Mouse (Mus musculus): ENCODE results near the gene Donson. TPM values are rescaled to one million over a fixed set of nuclear protein-coding genes. Genes with fewer than 3 reads are reported as not detected.

Gene Donson
- polyA plus RNA-seq, 1 experiment, result 12.2 TPM

DNA sequence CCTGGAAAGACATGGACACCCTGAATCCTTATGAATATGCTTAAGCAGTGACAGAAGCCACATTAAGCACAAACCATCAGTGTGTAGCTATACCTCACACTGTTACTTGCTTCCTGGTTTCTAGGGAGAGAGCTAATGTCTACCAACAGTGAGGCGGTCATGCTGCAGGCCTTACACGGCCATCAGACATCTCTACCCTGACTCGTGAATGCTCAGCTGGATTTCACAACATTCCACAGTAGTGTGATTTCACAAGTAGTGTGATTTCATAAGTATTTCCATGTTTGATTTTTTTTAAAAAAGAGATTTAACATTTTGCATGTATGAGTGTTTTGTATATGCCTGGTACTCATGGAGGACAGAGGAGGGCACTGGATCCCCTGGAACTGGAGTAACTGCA, 59.9 kb downstream of the Donson start:
- H3K79me2 ChIP-seq (ENCODE audit: control insufficient read depth, insufficient read depth), result no peaks in the 10 kb centered on the region
- no peaks in the 10 kb centered on the region for H3K27me3 ChIP-seq (ENCODE audit: control insufficient read depth, insufficient read depth, insufficient read length)
- peaks cover 61% of the 10 kb centered on the region for H3K36me3 ChIP-seq (ENCODE audit: control insufficient read depth, insufficient read depth)
- no peak overlapping the region for H3K4me3 ChIP-seq (ENCODE audit: insufficient read depth, poor library complexity, severe bottlenecking)
- TF ChIP-seq CTCF (IDR thresholded peaks at IDR 0.05; ENCODE audit: control insufficient read depth, insufficient read depth, insufficient read length) (no peak), MYOG (IDR thresholded peaks at IDR 0.05; ENCODE audit: control insufficient read depth, extremely low read depth, insufficient read length) (no peak), CEBPB (IDR thresholded peaks at IDR 0.05; ENCODE audit: low read depth) (no peak), USF1 (IDR thresholded peaks at IDR 0.05; ENCODE audit: low read depth) (no peak), FOSL1 (IDR thresholded peaks at IDR 0.05; ENCODE audit: insufficient read depth, low read length, poor library complexity, severe bottlenecking) (no peak), MYOD1 (IDR thresholded peaks at IDR 0.05; ENCODE audit: control insufficient read depth, insufficient read length, low read depth) (no peak), MAX (IDR thresholded peaks at IDR 0.05) (no peak)
- H3ac ChIP-seq (ENCODE audit: control insufficient read depth, insufficient read length, low read depth), result no peak overlapping the region
- no peaks in the 10 kb centered on the region for H3K79me3 ChIP-seq (ENCODE audit: low read depth)

DNA sequence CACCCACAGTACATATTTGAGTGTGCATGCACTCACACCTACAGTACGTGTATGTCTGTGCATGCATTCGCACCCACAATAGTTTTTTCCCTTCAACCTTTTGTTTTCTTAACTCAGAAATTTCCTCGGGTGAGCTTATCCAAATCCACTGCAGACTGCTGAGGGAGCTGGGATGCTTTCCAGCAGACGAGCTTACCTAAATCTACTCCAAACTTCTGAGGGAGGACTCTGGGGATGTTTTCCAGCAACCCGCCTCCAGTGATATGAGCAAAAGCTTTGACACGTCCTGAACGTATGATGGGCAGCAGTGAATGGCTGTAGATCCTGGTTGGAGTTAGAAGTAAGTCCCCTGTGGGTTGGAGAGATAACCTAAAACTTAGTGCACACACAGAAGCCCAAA, 60.7 kb downstream of the Donson start:
- H3K27me3 ChIP-seq (ENCODE audit: control insufficient read depth, insufficient read depth, insufficient read length), result no peaks in the 10 kb centered on the region
- H3K36me3 ChIP-seq (ENCODE audit: control insufficient read depth, insufficient read depth), result peaks cover 59% of the 10 kb centered on the region
- no peak overlapping the region for H3ac ChIP-seq (ENCODE audit: control insufficient read depth, insufficient read length, low read depth)
- H3K79me3 ChIP-seq (ENCODE audit: low read depth), result no peaks in the 10 kb centered on the region
- no peak overlapping the region for H3K4me3 ChIP-seq (ENCODE audit: insufficient read depth, poor library complexity, severe bottlenecking)
- TF ChIP-seq USF1 (IDR thresholded peaks at IDR 0.05; ENCODE audit: low read depth) (no peak), MYOG (IDR thresholded peaks at IDR 0.05; ENCODE audit: control insufficient read depth, extremely low read depth, insufficient read length) (no peak), CEBPB (IDR thresholded peaks at IDR 0.05; ENCODE audit: low read depth) (no peak), MYOD1 (IDR thresholded peaks at IDR 0.05; ENCODE audit: control insufficient read depth, insufficient read length, low read depth) (no peak), FOSL1 (IDR thresholded peaks at IDR 0.05; ENCODE audit: insufficient read depth, low read length, poor library complexity, severe bottlenecking) (no peak), CTCF (IDR thresholded peaks at IDR 0.05; ENCODE audit: control insufficient read depth, insufficient read depth, insufficient read length) (no peak), MAX (IDR thresholded peaks at IDR 0.05) (no peak)
- no peaks in the 10 kb centered on the region for H3K79me2 ChIP-seq (ENCODE audit: control insufficient read depth, insufficient read depth)

Other genes with a start within 250 kb of the Donson start
- 18.1 TPM for gene Ifnar1, start 203.5 kb downstream of the Donson start, polyA plus RNA-seq (2012; fragmentation: generic; extraction: Trizol)
- 9.1 TPM for gene Ifngr2, start 141.7 kb downstream of the Donson start, polyA plus RNA-seq (2012; fragmentation: generic; extraction: Trizol)
- 15.1 TPM for gene Tmem50b, start 91.0 kb downstream of the Donson start, polyA plus RNA-seq (2012; fragmentation: generic; extraction: Trizol)
- gene Dnajc28, start 69.7 kb downstream of the Donson start, polyA plus RNA-seq (2012; fragmentation: generic; extraction: Trizol), result 0.16 TPM
- 131 TPM for gene Gart, start 41.8 kb downstream of the Donson start, polyA plus RNA-seq (2012; fragmentation: generic; extraction: Trizol)
- 53.5 TPM for gene Son, start 41.3 kb downstream of the Donson start, polyA plus RNA-seq (2012; fragmentation: generic; extraction: Trizol)
- 16.7 TPM for gene Cryzl1, start 40.2 kb upstream of the Donson start, polyA plus RNA-seq (2012; fragmentation: generic; extraction: Trizol)
- gene Itsn1, start 40.5 kb upstream of the Donson start, polyA plus RNA-seq (2012; fragmentation: generic; extraction: Trizol), result 24.3 TPM

Measured in C2C12 (cell line).